Mouse (Mus musculus): Measurements from ENCODE around the gene Ppp1r13l.

The Ppp1r13l gene

GRCm38 (mm10) chr7:19335583-19335982, 24.0 kb upstream of the Ppp1r13l start:
- in situ Hi-C loops (cut with MboI, MseI), result no loop called here

GRCm38 (mm10) chr7:19337122-19337521, 22.4 kb upstream of the Ppp1r13l start:
- in situ Hi-C loops (cut with MboI, MseI), result no loop called here

- in situ Hi-C loops (cut with MboI, MseI), result no loop called here
Measured at GRCm38 (mm10) chr7:19338060-19338459, 21.5 kb upstream of the Ppp1r13l start.

- in situ Hi-C loops (cut with MboI, MseI), result no loop called here
Measured at GRCm38 (mm10) chr7:19338596-19338995, 21.0 kb upstream of the Ppp1r13l start.

GRCm38 (mm10) chr7:19341250-19341649, 18.3 kb upstream of the Ppp1r13l start:
- in situ Hi-C loops (cut with MboI, MseI), result loop anchor here (5.0 kb wide), 1 partner anchor 34 kb away; no protein-coding TSS in a partner anchor

- in situ Hi-C loops (cut with MboI, MseI), result loop anchor here (5.0 kb wide), 1 partner anchor 35 kb away; no protein-coding TSS in a partner anchor
Measured at GRCm38 (mm10) chr7:19341761-19342409, 17.7 kb upstream of the Ppp1r13l start.

- in situ Hi-C loops (cut with MboI, MseI), result loop anchor here (5.0 kb wide), 1 partner anchor 35 kb away; no protein-coding TSS in a partner anchor
Measured at GRCm38 (mm10) chr7:19342481-19343027, 17.0 kb upstream of the Ppp1r13l start.

GRCm38 (mm10) chr7:19343210-19343808, 16.2 kb upstream of the Ppp1r13l start:
- in situ Hi-C loops (cut with MboI, MseI), result loop anchor here (5.0 kb wide), 1 partner anchor 36 kb away; no protein-coding TSS in a partner anchor

GRCm38 (mm10) chr7:19344237-19344847, 15.2 kb upstream of the Ppp1r13l start, which contains the start of gene Ercc1:
Gene Ercc1 (plus strand): TSS chr7:19344778.
- in situ Hi-C loops (cut with MboI, MseI), result loop anchor here (5.0 kb wide), 1 partner anchor 37 kb away; no protein-coding TSS in a partner anchor

GRCm38 (mm10) chr7:19344938-19345471, 14.5 kb upstream of the Ppp1r13l start:
- in situ Hi-C loops (cut with MboI, MseI), result loop anchor here (5.0 kb wide), 1 partner anchor 38 kb away; no protein-coding TSS in a partner anchor

- in situ Hi-C loops (cut with MboI, MseI), result no loop called here
Measured at GRCm38 (mm10) chr7:19349188-19349915, 10.2 kb upstream of the Ppp1r13l start.

GRCm38 (mm10) chr7:19350221-19350620, 9.3 kb upstream of the Ppp1r13l start:
- in situ Hi-C loops (cut with MboI, MseI), result no loop called here

- in situ Hi-C loops (cut with MboI, MseI), result no loop called here
Measured at GRCm38 (mm10) chr7:19354991-19355390, 4.6 kb upstream of the Ppp1r13l start.

- in situ Hi-C loops (cut with MboI, MseI), result no loop called here
Measured at GRCm38 (mm10) chr7:19356311-19356710, 3.2 kb upstream of the Ppp1r13l start.

GRCm38 (mm10) chr7:19357381-19358375, 1.9 kb upstream of the Ppp1r13l start:
- in situ Hi-C loops (cut with MboI, MseI), result no loop called here

GRCm38 (mm10) chr7:19358634-19359033, 915 bp upstream of the Ppp1r13l start:
- in situ Hi-C loops (cut with MboI, MseI), result no loop called here

GRCm38 (mm10) chr7:19359892-19360641, 518 bp downstream of the Ppp1r13l start:
- in situ Hi-C loops (cut with MboI, MseI), result loop anchor here in 1 of 2 experiments (10.0 kb wide), 1 partner anchor 55 kb away; no protein-coding TSS in a partner anchor

GRCm38 (mm10) chr7:19360944-19361343, 1.4 kb downstream of the Ppp1r13l start:
- in situ Hi-C loops (cut with MboI, MseI), result loop anchor here in 1 of 2 experiments (10.0 kb wide), 1 partner anchor 56 kb away; no protein-coding TSS in a partner anchor

GRCm38 (mm10) chr7:19361720-19362119, 2.2 kb downstream of the Ppp1r13l start:
- in situ Hi-C loops (cut with MboI, MseI), result loop anchor here in 1 of 2 experiments (10.0 kb wide), 1 partner anchor 57 kb away; no protein-coding TSS in a partner anchor
